Mouse (Mus musculus): ENCODE data around the gene Jarid2. TPM values are rescaled to one million over a fixed set of nuclear protein-coding genes. Genes with fewer than 3 reads are reported as not detected.

Jarid2 gene
- polyA plus RNA-seq, 1 experiment from 2014 or later, result 12.2 TPM

DNA sequence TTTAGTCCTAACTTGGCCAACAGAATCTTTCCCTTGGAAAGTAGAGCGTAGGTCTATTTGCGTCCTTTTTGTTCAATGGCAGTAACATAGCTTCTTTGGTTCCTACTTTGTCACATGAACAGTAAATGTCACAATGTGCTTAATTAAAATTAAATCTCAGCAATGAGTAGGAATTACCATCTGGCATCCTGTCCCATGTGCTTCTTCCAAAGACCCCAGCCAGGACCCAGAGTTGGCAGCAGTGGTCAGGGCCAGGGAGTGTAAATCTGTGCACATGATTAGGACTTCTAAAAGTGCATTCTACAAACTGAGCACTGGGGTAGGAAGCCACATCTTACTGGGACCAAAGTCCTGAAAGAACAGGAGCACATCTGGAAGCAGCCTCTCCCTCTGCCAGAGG is 189.0 kb downstream of the Jarid2 start:
- no peak overlapping the region for H3K4me3 ChIP-seq (ENCODE audit: low read depth, low read length)
- H3K9me3 ChIP-seq (replicated peaks; ENCODE audit: control insufficient read depth, low read length), result no peaks in the 10 kb centered on the region
- H3K4me1 ChIP-seq (ENCODE audit: control insufficient read depth, low read depth, low read length), result peaks cover 13% of the 10 kb centered on the region
- ATAC-seq (ENCODE audit: low read depth), result no peak
- H3K4me2 ChIP-seq (ENCODE audit: low read depth, low read length), result no peak overlapping the region
- no peak overlapping the region for H3K27ac ChIP-seq (ENCODE audit: low read length)
- no peaks in the 10 kb centered on the region for H3K27me3 ChIP-seq (ENCODE audit: control insufficient read depth, insufficient read depth, low read depth, low read length)
- H3K9ac ChIP-seq (ENCODE audit: low read depth, low read length), result no peak overlapping the region
- WGBS (ENCODE audit: insufficient replicate concordance), result 95% methylated on average over 2 of the region's 2 CpGs
- H3K36me3 ChIP-seq (ENCODE audit: control insufficient read depth, insufficient read depth), result peaks cover 50% of the 10 kb centered on the region

GRCm38 (mm10) chr13:44921095-44921494 is 191.8 kb downstream of the Jarid2 start:
- no peak for ATAC-seq (ENCODE audit: low read depth)
- H3K9ac ChIP-seq (ENCODE audit: low read depth, low read length), result no peak overlapping the region
- no peaks in the 10 kb centered on the region for H3K9me3 ChIP-seq (replicated peaks; ENCODE audit: control insufficient read depth, low read length)
- WGBS (ENCODE audit: insufficient replicate concordance), result 68% methylated on average over 10 of the region's 10 CpGs
- H3K4me2 ChIP-seq (ENCODE audit: low read depth, low read length), result no peak overlapping the region
- no peaks in the 10 kb centered on the region; the same call in 1 of the 2 replicates for H3K4me1 ChIP-seq (ENCODE audit: control insufficient read depth, low read depth, low read length)
- H3K36me3 ChIP-seq (ENCODE audit: control insufficient read depth, insufficient read depth), result peaks cover 34% of the 10 kb centered on the region
- no peaks in the 10 kb centered on the region for H3K27me3 ChIP-seq (ENCODE audit: control insufficient read depth, insufficient read depth, low read depth, low read length)
- H3K27ac ChIP-seq (ENCODE audit: low read length), result no peak overlapping the region
- no peak overlapping the region for H3K4me3 ChIP-seq (ENCODE audit: low read depth, low read length)

- Histone ChIP-seq H3K27ac (ENCODE audit: low read length) (no peak overlapping the region), H3K4me3 (ENCODE audit: low read depth, low read length) (no peak overlapping the region), H3K4me1 (ENCODE audit: control insufficient read depth, low read depth, low read length) (no peaks in the 10 kb centered on the region), H3K36me3 (ENCODE audit: control insufficient read depth, insufficient read depth) (peaks cover 28% of the 10 kb centered on the region), H3K9me3 (replicated peaks; ENCODE audit: control insufficient read depth, low read length) (no peaks in the 10 kb centered on the region), H3K4me2 (ENCODE audit: low read depth, low read length) (no peak overlapping the region), H3K9ac (ENCODE audit: low read depth, low read length) (no peak overlapping the region), H3K27me3 (ENCODE audit: control insufficient read depth, insufficient read depth, low read depth, low read length) (no peaks in the 10 kb centered on the region)
- 81% methylated on average over 5 of the region's 5 CpGs for WGBS (ENCODE audit: insufficient replicate concordance)
- no peak for ATAC-seq (ENCODE audit: low read depth)
Observed at GRCm38 (mm10) chr13:44921721-44922120, 192.4 kb downstream of the Jarid2 start.

DNA sequence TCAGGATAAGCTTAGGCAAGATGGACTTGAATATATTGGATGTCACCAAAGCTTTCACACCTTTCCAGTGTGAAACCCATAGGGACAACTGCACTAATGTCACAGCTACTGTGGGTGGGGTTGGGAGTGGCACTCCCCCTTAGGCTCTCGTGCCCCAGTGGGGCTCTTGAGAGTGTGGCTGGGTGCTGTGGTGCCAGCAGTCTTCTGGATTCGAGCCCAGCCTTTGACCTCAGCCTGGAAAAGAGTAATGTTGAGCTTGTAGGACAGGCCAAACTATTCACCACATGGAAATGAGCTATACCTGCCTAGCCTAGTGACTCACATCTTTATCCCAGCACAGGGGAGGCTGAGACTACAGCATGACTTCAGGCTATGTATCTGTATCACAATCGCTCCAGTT is 194.8 kb downstream of the Jarid2 start:
- H3K4me3 ChIP-seq (ENCODE audit: low read depth, low read length), result no peak overlapping the region
- no peak overlapping the region for H3K27ac ChIP-seq (ENCODE audit: low read length)
- H3K4me1 ChIP-seq (ENCODE audit: control insufficient read depth, low read depth, low read length), result no peaks in the 10 kb centered on the region
- no peak overlapping the region for H3K9ac ChIP-seq (ENCODE audit: low read depth, low read length)
- 72% methylated on average over 3 of the region's 3 CpGs for whole genome bisulfite sequencing (ENCODE audit: insufficient replicate concordance)
- no peak overlapping the region for H3K4me2 ChIP-seq (ENCODE audit: low read depth, low read length)
- no peak for ATAC-seq (ENCODE audit: low read depth)
- no peaks in the 10 kb centered on the region for H3K27me3 ChIP-seq (ENCODE audit: control insufficient read depth, insufficient read depth, low read depth, low read length)
- H3K9me3 ChIP-seq (replicated peaks; ENCODE audit: control insufficient read depth, low read length), result no peaks in the 10 kb centered on the region
- H3K36me3 ChIP-seq (ENCODE audit: control insufficient read depth, insufficient read depth), result peaks cover 14% of the 10 kb centered on the region

DNA sequence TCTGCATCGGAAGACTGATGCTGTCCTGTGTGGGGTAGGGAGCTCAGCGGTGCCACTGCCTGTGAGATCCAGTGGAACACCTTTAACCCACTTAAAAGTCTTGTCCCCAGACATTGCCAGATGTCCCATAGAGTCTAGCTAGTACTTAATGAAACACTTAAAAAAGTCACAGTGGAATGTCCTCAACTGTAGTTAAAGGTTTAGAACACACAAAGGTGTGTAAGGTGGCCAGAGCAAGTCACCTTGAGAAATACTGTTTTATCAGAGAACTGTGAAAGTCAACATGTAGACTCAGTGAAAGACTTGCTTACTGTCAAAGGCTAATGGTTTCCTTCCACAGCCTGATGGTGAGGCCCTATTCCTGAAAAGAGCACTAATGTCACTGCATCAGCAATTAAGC is 195.9 kb downstream of the Jarid2 start:
- Histone ChIP-seq H3K36me3 (ENCODE audit: control insufficient read depth, insufficient read depth) (peaks cover 7% of the 10 kb centered on the region), H3K27me3 (ENCODE audit: control insufficient read depth, insufficient read depth, low read depth, low read length) (no peaks in the 10 kb centered on the region), H3K4me1 (ENCODE audit: control insufficient read depth, low read depth, low read length) (no peaks in the 10 kb centered on the region), H3K4me3 (ENCODE audit: low read depth, low read length) (no peak overlapping the region), H3K9me3 (replicated peaks; ENCODE audit: control insufficient read depth, low read length) (no peaks in the 10 kb centered on the region), H3K4me2 (ENCODE audit: low read depth, low read length) (no peak overlapping the region), H3K9ac (ENCODE audit: low read depth, low read length) (no peak overlapping the region), H3K27ac (ENCODE audit: low read length) (no peak overlapping the region)
- ATAC-seq (ENCODE audit: low read depth), result no peak
- WGBS (ENCODE audit: insufficient replicate concordance), result 93% methylated on average over 2 of the region's 2 CpGs

DNA sequence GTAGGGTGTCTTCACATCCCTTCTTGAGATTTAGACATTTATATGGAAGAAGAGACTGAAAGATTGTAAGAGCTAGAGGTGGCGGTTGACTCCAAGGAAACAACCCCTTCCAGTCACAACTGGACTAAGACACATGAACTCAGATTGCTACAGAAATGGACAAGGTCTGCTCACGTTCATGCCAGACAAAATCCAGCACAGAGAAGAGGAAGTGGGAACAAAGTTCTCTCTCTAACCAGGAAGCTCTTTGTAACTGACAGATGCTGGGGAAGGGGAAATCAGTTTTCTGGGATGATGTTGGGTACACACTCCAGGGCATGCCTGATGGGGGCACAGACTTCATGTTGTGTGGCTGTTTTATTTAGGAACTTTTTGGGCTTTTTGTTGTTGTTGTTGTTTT is 197.0 kb downstream of the Jarid2 start:
- Histone ChIP-seq H3K9ac (ENCODE audit: low read depth, low read length) (no peak overlapping the region), H3K4me2 (ENCODE audit: low read depth, low read length) (no peak overlapping the region), H3K27me3 (ENCODE audit: control insufficient read depth, insufficient read depth, low read depth, low read length) (no peaks in the 10 kb centered on the region), H3K9me3 (replicated peaks; ENCODE audit: control insufficient read depth, low read length) (no peaks in the 10 kb centered on the region), H3K4me3 (ENCODE audit: low read depth, low read length) (no peak overlapping the region), H3K36me3 (ENCODE audit: control insufficient read depth, insufficient read depth) (peaks cover 9% of the 10 kb centered on the region), H3K4me1 (ENCODE audit: control insufficient read depth, low read depth, low read length) (no peaks in the 10 kb centered on the region), H3K27ac (ENCODE audit: low read length) (no peak overlapping the region)
- WGBS (ENCODE audit: insufficient replicate concordance), result 50% methylated on average over 2 of the region's 2 CpGs
- no peak for ATAC-seq (ENCODE audit: low read depth)

- no peak overlapping the region for H3K27ac ChIP-seq (ENCODE audit: low read length)
- ATAC-seq (ENCODE audit: low read depth), result no peak
- WGBS (ENCODE audit: insufficient replicate concordance), result 75% methylated on average over 18 of the region's 18 CpGs
Observed at GRCm38 (mm10) chr13:44932307-44933264, 203.3 kb downstream of the Jarid2 start.

GRCm38 (mm10) chr13:44933575-44933974 is 204.3 kb downstream of the Jarid2 start:
- no peak for ATAC-seq (ENCODE audit: low read depth)
- H3K27me3 ChIP-seq (ENCODE audit: control insufficient read depth, insufficient read depth, low read depth, low read length), result no peaks in the 10 kb centered on the region
- peaks cover 2% of the 10 kb centered on the region; the same call in 1 of the 2 replicates for H3K36me3 ChIP-seq (ENCODE audit: control insufficient read depth, insufficient read depth)
- no peak overlapping the region for H3K27ac ChIP-seq (ENCODE audit: low read length)
- H3K4me1 ChIP-seq (ENCODE audit: control insufficient read depth, low read depth, low read length), result no peaks in the 10 kb centered on the region
- no peaks in the 10 kb centered on the region for H3K9me3 ChIP-seq (replicated peaks; ENCODE audit: control insufficient read depth, low read length)
- no peak overlapping the region for H3K4me3 ChIP-seq (ENCODE audit: low read depth, low read length)
- 68% methylated on average over 7 of the region's 7 CpGs for WGBS (ENCODE audit: insufficient replicate concordance)
- no peak overlapping the region for H3K4me2 ChIP-seq (ENCODE audit: low read depth, low read length)
- no peak overlapping the region for H3K9ac ChIP-seq (ENCODE audit: low read depth, low read length)

More at GRCm38 (mm10) chr13:44932307-44933264, 203.3 kb downstream of the Jarid2 start:
- no peaks in the 10 kb centered on the region for H3K4me1 ChIP-seq (ENCODE audit: control insufficient read depth, low read depth, low read length)
- H3K27me3 ChIP-seq (ENCODE audit: control insufficient read depth, insufficient read depth, low read depth, low read length), result no peaks in the 10 kb centered on the region
- no peak overlapping the region for H3K4me2 ChIP-seq (ENCODE audit: low read depth, low read length)
- H3K36me3 ChIP-seq (ENCODE audit: control insufficient read depth, insufficient read depth), result peaks cover 2% of the 10 kb centered on the region; the same call in 1 of the 2 replicates
- H3K9ac ChIP-seq (ENCODE audit: low read depth, low read length), result no peak overlapping the region
- no peaks in the 10 kb centered on the region for H3K9me3 ChIP-seq (replicated peaks; ENCODE audit: control insufficient read depth, low read length)
- no peak overlapping the region for H3K4me3 ChIP-seq (ENCODE audit: low read depth, low read length)

DNA sequence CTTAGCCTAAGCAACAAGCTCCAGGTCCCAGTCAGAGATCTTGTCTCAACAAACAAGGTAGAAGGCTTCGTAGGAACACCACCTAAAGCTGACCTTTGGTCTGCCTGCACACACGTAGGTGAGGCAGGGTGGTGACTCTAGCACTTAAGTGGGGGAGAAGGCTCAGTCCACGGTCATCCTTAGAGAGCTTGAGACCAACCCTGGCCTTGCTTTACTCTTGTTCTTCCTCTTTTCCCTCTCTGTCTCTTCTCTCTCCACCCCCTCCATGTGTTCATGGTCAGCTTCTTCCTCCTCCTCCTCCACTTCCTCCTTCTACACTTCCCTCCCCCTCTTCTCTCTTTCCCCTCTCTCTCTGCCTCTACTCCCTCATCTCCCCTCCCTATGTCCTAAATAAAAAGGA is 208.4 kb downstream of the Jarid2 start:
- ATAC-seq (ENCODE audit: low read depth), result peak; percentile 19; the same call in 1 of the 2 replicates
- H3K9ac ChIP-seq (ENCODE audit: low read depth, low read length), result no peak overlapping the region
- H3K4me1 ChIP-seq (ENCODE audit: control insufficient read depth, low read depth, low read length), result no peaks in the 10 kb centered on the region
- no peaks in the 10 kb centered on the region for H3K36me3 ChIP-seq (ENCODE audit: control insufficient read depth, insufficient read depth)
- H3K27ac ChIP-seq (ENCODE audit: low read length), result no peak overlapping the region
- no peak overlapping the region for H3K4me3 ChIP-seq (ENCODE audit: low read depth, low read length)
- H3K9me3 ChIP-seq (replicated peaks; ENCODE audit: control insufficient read depth, low read length), result no peaks in the 10 kb centered on the region
- no peaks in the 10 kb centered on the region for H3K27me3 ChIP-seq (ENCODE audit: control insufficient read depth, insufficient read depth, low read depth, low read length)
- 27% methylated on average over 3 of the region's 3 CpGs for WGBS (ENCODE audit: insufficient replicate concordance)
- no peak overlapping the region for H3K4me2 ChIP-seq (ENCODE audit: low read depth, low read length)

Data from liver, embryonic 16.5 days (tissue).